Mouse (Mus musculus) gonadal fat pad, adult 2 months (tissue): ENCODE measurements around the gene Rsad2. TPM values are rescaled to one million over a fixed set of nuclear protein-coding genes. Genes with fewer than 3 reads are reported as not detected.
"Not testable (repeated sequence)": the region's sequence is repeated elsewhere in the genome, so short reads cannot be mapped to it uniquely, and the experiment has no call there.

Experiments
- DNase-seq: peaks from one replicate; pipeline ENCODE4 v3.0.0-alpha.2; 2012; ENCODE audit warnings: low read depth
- polyA plus RNA-seq: library from polyadenylated mRNA; depleted of rRNA; stranded (reverse); fragments of >200 nt; gene quantifications from 2 replicates; pipeline ENCODE4 v1.2.3, GENCODE M21; 2012

Rsad2 gene
- polyA plus RNA-seq, 1 experiment, result 1.8 TPM

DNA sequence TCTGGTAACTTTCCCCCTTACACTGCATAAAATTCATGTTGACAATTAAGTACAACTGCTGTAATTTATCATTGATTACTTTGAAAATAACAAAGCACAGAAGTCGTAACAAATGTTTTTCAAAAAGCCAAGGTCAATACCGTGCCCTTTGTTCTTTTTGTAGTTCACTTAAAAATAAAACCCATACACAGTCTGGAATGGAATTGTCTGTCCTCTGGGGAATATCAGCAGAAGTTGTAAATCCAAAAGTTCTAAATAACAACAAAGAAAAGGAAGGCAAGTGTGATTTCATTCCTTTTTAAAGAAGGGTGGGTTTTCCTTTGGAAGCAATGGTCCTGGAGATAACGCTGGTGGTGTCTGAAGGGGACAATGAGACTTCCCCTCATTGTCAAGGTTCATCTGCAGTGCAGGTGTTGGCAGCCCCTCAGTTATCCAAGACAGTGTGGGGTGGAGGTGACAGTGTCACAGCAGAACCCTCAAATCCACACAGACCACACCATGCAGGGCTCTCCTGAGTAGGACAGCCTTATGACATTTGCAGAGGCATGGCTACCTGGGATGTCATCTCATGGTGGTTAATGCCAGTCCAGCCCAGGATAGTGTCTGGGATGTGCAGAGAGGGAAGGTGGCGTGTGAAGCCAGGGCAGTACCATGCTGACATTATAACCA lies 9.7 kb downstream of the Rsad2 start:
- no peak for DNase-seq

DNA sequence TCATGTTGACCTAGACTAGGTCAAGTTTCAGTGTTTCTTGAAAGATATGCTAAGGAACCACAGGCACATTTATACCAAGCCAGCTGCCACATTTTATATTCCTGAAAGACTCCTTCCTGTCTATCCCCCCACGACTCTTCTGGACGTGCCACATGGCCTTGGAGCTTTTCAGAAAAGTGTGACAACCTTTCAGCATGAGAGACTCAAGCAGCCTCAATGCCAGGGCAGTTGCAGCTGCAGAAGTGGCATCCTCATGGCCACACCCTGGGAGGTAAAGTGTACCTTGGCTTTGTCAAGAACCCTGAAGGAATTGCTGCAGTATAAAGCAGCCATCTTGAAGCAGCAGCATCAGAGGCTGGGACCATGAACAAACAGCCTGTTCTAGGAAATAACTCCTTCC lies 11.7 kb downstream of the Rsad2 start:
- DNase-seq, result no peak

DNA sequence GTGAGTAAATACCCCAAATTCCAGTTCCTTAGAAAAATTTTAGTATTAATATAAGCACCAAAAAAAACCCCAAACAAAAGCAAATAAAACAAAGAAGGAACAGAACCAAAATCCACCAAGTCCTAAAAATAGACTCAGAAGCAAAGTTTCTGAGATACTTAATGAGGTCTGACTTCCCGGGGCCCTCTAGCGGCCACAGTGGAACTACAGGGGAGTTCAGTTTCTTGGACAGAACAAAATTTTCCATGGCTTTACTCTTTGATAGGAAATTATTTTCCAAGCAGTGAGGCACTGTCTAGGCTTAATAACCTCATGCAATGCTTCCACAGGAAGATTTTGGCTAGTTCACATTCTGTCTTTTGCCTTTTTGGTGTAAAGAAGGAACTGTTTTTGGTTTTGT lies 12.2 kb downstream of the Rsad2 start:
- no peak for DNase-seq

DNA sequence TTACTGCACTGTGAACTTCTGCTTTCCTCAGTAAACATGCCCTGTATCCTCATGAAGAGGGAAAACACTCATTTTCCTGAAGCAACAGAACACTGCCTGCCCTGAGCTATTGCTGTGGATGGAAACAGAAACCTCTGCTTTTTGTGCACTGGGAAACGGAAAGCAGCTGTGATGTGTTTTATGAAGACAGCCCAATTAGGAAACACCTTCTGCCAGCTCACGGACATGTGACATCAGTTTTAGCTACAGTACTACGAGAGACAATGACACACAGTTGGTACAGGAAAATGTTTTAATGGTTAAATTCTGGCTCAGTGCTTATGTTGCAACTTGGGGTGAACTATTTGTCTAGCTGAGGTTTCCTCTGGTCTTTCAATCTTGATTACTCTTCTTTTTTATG lies 16.9 kb downstream of the Rsad2 start:
- DNase-seq, result no peak

DNA sequence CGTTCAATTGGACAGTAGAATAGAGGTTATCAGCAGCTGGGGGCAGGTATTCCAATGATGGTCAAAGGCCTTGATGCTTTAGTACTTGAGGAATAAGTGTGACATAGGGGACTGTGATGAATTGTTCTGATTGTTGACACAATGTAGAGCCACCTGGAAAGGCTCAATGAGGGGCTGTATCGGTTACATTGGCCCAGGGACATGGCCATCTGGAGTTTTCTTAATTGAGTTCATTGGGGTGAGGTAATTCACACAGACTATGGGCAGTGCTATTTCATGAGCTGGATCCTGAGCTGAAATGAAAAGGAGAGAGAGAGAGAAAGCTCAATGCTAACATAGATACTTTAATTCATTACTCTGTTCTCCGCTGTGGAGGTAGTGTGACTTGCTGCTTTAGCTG lies 18.3 kb downstream of the Rsad2 start:
- DNase-seq, result no peak

DNA sequence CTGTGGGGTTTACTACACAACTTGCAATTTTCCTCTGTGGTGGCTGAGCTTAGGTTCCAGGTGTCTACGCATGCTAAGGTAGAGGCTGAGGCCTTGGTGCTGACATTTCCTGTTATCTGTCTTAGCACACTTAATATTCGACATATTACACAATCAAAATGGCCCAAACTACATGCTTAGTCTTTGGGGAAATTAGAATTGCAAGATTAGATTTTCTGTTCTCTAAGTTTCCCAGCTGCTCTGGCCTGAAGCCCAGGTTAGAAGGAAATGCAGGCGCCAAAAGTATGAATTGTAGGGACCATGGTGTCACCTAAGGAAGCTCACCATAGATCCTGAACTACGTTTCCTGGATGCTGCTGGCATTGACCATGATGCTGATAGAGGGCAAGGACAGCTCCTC lies 19.9 kb downstream of the Rsad2 start:
- no peak for DNase-seq

DNA sequence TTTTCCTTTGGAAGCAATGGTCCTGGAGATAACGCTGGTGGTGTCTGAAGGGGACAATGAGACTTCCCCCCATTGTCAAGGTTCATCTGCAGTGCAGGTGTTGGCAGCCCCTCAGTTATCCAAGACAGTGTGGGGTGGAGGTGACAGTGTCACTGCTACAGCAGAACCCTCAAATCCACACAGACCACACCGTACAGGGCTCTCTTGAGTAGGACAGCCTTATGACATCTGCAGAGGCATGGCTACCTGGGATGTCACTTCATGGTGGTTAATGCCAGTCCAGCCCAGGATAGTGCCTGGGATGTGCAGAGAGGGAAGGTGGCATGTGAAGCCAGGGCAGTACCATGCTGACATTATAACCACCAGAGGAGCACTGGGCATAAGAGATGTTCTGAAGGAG lies 27.5 kb downstream of the Rsad2 start:
- not testable (repeated sequence) for DNase-seq

DNA sequence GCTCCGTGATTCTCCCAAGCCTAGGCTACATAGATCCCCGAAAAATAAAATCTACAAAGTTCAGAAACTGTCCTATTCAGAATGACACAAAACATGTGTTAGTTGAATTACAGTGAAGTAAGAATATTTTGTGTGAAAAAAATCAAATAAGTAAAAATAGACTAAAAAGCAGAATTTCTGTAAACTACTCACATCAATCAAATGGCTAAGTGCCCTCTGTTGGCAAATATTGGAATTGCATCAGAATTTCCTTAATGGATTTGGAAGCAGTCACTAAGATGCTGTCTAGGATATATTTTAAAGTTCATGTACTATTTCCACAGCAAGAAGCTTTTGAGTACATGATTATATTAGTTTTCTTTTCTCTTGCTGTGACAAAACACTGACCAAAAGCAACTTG lies 31.4 kb downstream of the Rsad2 start:
- DNase-seq, result no peak

DNA sequence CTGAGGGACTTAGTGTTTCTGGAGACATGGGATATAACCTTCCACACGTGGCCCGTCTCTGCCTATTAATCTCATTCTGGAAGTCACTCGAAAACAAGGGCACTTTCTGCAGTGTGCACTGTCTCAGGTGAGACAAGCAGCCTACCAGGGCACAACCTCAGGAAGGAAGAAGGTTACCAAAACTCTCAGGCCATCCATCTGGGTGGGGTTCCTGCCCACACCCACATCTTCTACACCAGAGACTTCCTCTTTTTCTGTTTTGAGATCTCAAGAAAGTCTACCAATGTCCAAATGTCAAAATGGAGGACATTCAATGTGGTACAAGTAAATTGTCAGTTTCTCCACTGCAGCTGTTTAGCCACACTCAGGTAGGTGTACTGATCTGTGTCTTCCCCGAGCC lies 37.9 kb downstream of the Rsad2 start:
- DNase-seq, result no peak

DNA sequence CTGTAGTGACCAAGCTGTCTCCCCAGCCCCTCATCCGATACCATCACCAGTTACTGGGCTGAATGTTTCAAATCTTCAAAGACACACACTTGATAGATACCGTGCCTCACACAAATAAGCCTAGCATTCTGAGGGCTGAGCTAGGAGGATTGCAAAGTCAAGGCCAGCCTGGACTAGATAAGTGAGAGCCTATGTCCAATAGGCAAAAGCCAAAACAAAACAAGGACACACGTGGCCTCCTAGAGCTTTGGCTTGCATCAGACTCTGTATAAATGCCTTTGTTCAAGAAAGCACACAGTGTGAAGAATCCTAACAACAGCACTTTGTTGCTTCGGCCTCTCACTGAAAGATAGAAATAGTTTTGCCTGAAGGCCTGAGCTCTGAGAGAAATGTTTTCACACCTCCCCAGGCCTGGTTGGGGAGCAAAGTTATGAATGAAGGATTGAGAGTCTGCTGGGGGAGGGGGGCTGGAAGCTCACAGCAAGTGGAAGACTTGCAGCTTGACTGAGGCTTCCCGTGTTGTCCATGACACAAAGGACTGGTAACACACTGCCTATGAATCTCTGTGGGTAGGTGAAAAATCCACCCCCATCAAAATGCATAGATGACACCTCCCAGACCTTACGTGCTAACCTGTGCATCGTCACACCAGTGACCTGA lies 39.5 kb downstream of the Rsad2 start:
- DNase-seq, result no peak

DNA sequence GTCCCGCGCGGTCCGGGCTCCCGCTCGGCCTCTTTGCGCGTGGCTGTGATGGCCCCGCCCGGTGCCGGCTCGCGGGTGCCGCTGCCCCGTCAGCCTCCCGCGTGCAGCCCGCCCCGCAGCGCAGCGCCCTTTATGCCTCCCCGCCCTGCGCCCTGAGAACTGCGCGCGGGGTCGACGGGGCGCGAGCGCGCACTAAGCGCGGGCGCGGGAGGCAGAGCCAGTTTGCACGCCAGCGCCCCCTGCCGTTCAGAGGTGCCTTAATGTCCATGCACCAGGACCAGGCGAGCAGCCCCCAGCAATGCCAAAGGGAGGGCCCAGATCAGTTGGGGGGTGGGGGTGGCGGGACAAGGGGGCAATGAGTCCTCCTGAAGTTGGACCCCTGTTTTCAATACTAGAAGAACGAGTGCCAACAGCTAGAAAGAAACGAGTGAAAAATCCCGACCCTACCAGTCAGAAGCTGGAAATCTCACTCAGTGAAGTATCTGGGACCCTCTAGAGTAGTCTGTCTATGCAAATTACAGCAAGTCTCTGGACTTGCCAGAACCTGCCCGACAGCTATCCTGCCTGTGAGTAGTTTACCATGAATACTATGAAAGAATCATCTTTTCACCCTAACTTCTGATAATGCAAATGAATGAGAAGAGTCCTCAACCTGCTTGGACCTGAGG lies 41.0 kb downstream of the Rsad2 start, which contains the start of gene Rnf144a:
Gene Rnf144a (minus strand): TSS at position 151 of the 668 bp plus-strand sequence.
- DNase-seq, result no peak

DNA sequence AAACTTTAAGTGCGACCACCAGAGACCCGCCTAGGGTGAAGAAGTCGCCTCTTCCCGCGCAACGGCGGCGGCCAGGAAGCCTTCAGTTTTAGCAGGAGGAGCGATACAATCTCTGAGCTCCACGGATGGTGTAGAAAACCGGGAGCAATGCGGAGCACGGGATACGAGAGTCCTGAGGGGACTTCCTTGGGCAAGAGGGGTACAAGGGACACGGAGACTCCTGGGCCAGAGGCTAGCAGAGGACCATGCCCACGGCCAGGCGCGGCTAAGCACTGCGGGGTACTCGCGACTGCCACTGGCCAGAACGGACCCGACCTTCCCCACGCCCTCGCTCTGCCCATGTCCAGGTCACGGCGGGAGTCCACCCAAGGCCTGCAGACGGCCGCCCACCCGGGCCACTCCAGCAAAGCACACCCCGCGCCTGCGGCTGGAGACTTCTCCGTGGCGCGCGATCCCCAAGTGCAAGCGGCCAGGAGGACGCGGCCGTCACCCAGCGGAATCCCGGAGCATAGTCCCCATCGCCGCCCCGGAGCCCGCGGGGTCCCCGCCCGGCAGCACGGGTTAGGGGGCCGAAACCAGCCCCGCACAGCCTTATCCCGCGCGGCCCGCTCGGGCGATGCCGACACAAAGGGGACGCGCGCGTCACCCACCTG lies 41.7 kb downstream of the Rsad2 start:
- no peak for DNase-seq

DNA sequence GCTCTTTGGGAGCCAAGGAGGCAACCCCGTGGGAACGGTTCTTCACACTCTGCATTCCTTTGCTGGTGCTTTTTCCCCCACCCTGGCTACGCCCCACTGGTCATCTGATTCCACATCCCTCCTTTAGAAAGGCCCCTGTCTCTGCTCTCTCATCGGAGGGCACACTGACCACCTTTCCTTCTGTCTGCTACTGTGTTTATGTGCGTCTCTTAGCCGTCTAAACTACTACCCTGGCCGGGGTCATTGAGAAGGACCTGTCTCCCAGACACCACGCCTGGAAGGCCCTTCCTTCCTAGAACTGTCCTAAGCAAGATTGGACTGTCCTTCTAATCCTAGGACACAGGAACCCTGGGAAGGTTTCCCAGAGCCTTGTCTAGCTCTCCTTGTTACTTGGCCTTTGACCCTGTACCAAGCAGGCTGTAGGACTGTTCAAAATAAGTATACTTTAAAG lies 42.3 kb downstream of the Rsad2 start:
- DNase-seq, result no peak

DNA sequence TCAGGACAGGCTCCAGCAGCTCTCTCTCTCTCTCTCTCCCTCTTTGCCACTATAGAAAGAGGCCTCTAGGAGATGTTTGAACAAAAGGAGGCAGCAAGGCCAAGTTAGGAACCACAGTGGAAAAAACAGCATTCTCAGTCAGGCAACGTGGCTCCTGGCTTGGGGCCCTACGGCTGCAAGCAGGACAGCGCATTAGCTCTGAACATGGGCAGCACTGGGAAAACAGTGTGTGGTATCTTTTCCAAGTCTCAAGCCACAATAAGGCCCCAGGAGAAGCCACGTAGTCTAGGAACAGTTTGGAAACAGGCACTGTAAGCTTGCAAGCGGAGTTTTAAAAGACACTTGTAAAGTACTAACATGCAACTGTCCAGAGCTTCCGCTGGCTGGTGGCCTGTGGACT lies 43.5 kb downstream of the Rsad2 start:
- DNase-seq, result no peak

DNA sequence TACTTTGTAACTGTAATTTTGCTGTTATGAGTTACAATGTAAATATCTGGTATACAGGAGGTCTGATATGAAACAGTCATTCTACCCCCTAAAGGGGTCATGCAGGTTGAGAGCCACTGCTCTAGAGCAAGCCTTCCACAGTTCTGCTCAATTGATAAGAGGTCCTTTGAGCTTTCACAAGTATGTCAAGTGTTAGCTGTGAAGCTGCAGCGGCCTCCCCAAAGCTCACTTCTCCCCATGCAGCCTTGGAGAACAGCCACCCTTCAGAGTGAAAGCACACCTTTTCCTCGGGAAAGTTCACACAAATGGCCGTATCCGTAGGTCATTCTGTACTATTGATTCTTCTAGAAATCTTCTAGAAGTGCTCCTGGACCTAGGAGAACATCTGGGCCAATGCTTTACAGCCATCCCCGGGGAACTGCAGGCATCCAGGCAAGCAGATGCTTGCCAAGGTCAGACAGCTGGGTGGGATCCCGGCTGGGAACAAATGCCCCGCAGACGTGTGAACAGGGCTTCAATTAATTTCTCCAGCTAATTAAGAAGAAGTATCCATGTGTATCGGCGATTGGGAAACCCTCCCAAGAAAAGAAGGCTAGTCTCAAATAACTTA lies 44.3 kb downstream of the Rsad2 start:
- DNase-seq, result no peak

DNA sequence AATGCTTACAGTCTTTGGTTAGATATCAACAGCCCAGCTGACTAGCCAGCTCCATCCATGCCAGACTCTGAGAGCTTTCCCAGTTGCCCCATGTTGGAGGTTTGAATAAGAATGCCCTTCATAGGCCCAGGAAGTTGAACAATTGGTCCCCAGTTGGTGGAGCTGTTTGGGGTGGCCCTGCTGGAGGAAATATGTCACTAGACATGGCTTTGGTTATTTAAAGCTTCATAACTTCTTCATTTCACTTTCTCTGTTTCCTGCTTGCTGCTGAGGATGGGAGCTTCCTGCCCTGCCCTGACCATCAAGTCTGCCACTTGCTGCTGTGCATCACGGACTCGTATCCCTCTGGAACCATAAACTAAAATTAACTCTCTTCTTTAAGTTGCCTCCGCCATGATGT lies 45.8 kb downstream of the Rsad2 start:
- DNase-seq, result no peak

DNA sequence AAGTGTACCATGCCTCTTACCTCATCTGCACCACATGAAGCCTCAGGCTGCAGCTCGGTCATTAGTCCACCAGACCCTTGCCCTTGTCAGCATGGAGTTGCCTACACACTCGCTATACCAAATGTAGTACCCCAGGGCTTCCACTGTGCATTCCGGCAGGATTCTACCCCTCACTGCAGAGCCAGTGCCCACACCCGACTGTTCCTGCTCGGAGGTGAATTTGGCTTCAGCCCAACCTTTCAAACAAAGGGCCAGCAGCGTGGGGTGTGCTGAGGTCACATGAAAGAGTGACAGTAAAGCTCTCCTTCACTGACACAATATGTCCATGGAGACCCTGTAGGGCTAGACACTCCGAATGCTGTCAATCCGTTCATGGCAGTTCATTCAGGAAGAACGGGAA lies 47.5 kb downstream of the Rsad2 start:
- no peak for DNase-seq

DNA sequence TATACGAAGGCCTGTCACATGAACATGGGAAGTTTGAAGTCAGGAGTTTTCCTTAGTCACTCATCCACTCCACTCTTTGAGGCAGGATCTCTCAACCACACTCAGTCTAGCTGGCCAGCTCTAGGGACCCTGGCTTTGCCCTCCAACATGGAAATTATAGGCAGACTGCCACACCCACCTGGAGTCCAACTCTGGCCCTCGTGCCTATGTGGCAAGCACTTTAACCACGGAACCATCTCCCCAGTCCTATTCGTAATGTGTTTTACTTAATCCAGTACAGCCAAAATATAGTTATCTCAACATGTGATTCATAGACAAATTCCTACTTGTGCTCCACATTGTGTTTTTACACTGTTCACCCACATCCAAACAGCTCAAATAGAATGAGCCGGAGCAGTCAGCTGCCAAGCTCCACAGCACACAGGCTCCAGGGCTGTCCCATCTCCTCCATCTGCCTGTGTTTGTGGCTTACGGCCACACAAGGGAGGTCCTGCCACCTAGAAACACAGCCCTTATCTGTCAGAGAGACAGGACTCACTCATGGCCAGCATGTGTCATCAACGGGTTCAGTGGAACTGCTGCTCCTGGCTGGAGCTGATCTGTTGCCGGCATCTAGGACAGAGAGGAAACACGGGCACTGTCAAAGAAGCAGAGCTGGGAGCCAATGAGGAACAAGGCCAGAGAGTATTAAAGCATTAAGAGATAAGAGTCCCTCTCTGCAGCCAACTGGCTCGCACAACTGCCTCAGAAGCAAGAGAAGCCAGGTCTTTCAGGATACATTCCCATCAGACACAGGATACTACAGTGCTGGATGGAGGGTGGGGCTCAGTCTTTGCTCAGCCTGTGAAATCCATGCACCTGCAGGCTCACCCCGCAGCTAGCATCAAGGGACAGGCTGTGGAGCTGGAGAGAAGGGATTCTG lies 51.2 kb downstream of the Rsad2 start:
- DNase-seq, result peak; percentile 10

DNA sequence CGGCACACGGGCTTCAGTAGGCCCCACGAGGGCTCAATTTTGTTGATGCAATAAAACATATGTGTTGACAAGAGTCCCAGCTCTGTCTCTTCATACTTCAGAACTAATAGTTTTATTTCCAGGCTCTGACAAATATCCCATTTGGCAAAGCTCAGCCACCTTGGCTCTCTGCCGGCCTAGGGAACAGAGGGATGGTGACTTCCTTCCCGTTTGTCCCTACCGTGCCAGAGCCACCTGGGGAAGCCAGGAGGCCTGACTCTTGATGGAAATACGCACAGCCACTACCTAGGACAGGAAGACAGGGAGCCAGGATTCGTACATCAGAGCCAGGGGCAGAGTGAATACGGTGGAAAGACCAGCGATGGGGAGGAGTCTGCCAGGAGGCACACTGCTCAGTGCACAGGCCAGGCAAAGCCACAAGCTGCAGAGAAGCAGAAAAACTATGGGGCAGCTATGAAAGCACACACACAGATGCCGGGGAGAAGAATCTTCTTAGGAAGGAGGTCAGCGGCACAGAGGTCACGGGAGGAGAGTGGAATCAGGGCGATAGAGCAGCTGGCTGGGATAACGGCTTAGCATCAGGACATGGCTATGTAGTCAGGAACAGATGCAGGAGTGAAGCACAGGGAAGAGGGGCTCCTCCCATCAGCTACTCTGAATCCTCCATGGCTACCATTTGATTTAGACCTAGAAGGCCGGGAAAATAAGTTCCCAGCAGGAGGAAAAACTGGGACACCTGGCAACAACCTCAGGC lies 52.7 kb downstream of the Rsad2 start:
- DNase-seq, result no peak
